Mouse (Mus musculus): ENCODE data around the gene Frmpd1. TPM values are rescaled to one million over a fixed set of nuclear protein-coding genes. Genes with fewer than 3 reads are reported as not detected.

Frmpd1 gene
- polyA plus RNA-seq, 1 experiment, result 4.5 TPM

- TF ChIP-seq CTCF (IDR thresholded peaks at IDR 0.05; ENCODE audit: low read depth, low read length) (no peak), EP300 (IDR thresholded peaks at IDR 0.05; ENCODE audit: insufficient read depth, low read depth, low read length) (no peak), POLR2A (IDR thresholded peaks at IDR 0.05; ENCODE audit: insufficient read depth, low read length) (no peak)
- no peaks in the 10 kb centered on the region; the same call in 1 of the 2 replicates for H3K27me3 ChIP-seq (ENCODE audit: control insufficient read depth, insufficient read depth, low read length, poor library complexity, severe bottlenecking)
- H3K4me3 ChIP-seq (ENCODE audit: low read depth, low read length), result peak overlapping the region; percentile 25
- H3K9ac ChIP-seq (ENCODE audit: low read depth, poor library complexity, severe bottlenecking), result peak overlapping the region; percentile 59
- no peaks in the 10 kb centered on the region for H3K9me3 ChIP-seq (replicated peaks; ENCODE audit: control insufficient read depth, insufficient read depth, low read length, poor library complexity, severe bottlenecking)
- H3K4me1 ChIP-seq (ENCODE audit: control insufficient read depth, insufficient read depth, low read length), result peaks cover 1% of the 10 kb centered on the region
- H3K27ac ChIP-seq (ENCODE audit: insufficient read depth, low read length), result no peak overlapping the region
- H3K36me3 ChIP-seq (ENCODE audit: control insufficient read depth, insufficient read depth, low read length, poor library complexity, severe bottlenecking), result no peaks in the 10 kb centered on the region
Observed at GRCm38 (mm10) chr4:45183818-45184520, 706 bp upstream of the Frmpd1 start.

- H3K36me3 ChIP-seq (ENCODE audit: control insufficient read depth, insufficient read depth, low read length, poor library complexity, severe bottlenecking), result no peaks in the 10 kb centered on the region
- peak overlapping the region; percentile 69 for H3K4me3 ChIP-seq (ENCODE audit: low read depth, low read length)
- H3K27me3 ChIP-seq (ENCODE audit: control insufficient read depth, insufficient read depth, low read length, poor library complexity, severe bottlenecking), result no peaks in the 10 kb centered on the region; the same call in 1 of the 2 replicates
- peak overlapping the region; percentile 59; the same call in 1 of the 2 replicates for H3K9ac ChIP-seq (ENCODE audit: low read depth, poor library complexity, severe bottlenecking)
- no peak overlapping the region for H3K27ac ChIP-seq (ENCODE audit: insufficient read depth, low read length)
- TF ChIP-seq POLR2A (IDR thresholded peaks at IDR 0.05; ENCODE audit: insufficient read depth, low read length), result no peak
- no peak for TF ChIP-seq CTCF (IDR thresholded peaks at IDR 0.05; ENCODE audit: low read depth, low read length)
- no peak for TF ChIP-seq EP300 (IDR thresholded peaks at IDR 0.05; ENCODE audit: insufficient read depth, low read depth, low read length)
- no peaks in the 10 kb centered on the region for H3K4me1 ChIP-seq (ENCODE audit: control insufficient read depth, insufficient read depth, low read length)
- no peaks in the 10 kb centered on the region for H3K9me3 ChIP-seq (replicated peaks; ENCODE audit: control insufficient read depth, insufficient read depth, low read length, poor library complexity, severe bottlenecking)
Observed at GRCm38 (mm10) chr4:45185331-45185669, 625 bp downstream of the Frmpd1 start.

GRCm38 (mm10) chr4:45198296-45198695, 13.6 kb downstream of the Frmpd1 start:
- H3K9me3 ChIP-seq (replicated peaks; ENCODE audit: control insufficient read depth, insufficient read depth, low read length, poor library complexity, severe bottlenecking), result no peaks in the 10 kb centered on the region
- peaks cover 2% of the 10 kb centered on the region for H3K4me1 ChIP-seq (ENCODE audit: control insufficient read depth, insufficient read depth, low read length)
- no peak overlapping the region for H3K4me3 ChIP-seq (ENCODE audit: low read depth, low read length)

GRCm38 (mm10) chr4:45203283-45203682, 18.6 kb downstream of the Frmpd1 start:
- H3K9me3 ChIP-seq (replicated peaks; ENCODE audit: control insufficient read depth, insufficient read depth, low read length, poor library complexity, severe bottlenecking), result no peaks in the 10 kb centered on the region
- no peak overlapping the region for H3K27ac ChIP-seq (ENCODE audit: insufficient read depth, low read length)
- no peaks in the 10 kb centered on the region for H3K27me3 ChIP-seq (ENCODE audit: control insufficient read depth, insufficient read depth, low read length, poor library complexity, severe bottlenecking)
- H3K4me1 ChIP-seq (ENCODE audit: control insufficient read depth, insufficient read depth, low read length), result peaks cover 12% of the 10 kb centered on the region
- H3K9ac ChIP-seq (ENCODE audit: low read depth, poor library complexity, severe bottlenecking), result no peak overlapping the region
- H3K4me3 ChIP-seq (ENCODE audit: low read depth, low read length), result no peak overlapping the region
- TF ChIP-seq POLR2A (IDR thresholded peaks at IDR 0.05; ENCODE audit: insufficient read depth, low read length) (no peak), EP300 (IDR thresholded peaks at IDR 0.05; ENCODE audit: insufficient read depth, low read depth, low read length) (peak; percentile 94), CTCF (IDR thresholded peaks at IDR 0.05; ENCODE audit: low read depth, low read length) (no peak)
- no peaks in the 10 kb centered on the region for H3K36me3 ChIP-seq (ENCODE audit: control insufficient read depth, insufficient read depth, low read length, poor library complexity, severe bottlenecking)

More at GRCm38 (mm10) chr4:45198296-45198695, 13.6 kb downstream of the Frmpd1 start:
- Histone ChIP-seq H3K9ac (ENCODE audit: low read depth, poor library complexity, severe bottlenecking) (no peak overlapping the region), H3K36me3 (ENCODE audit: control insufficient read depth, insufficient read depth, low read length, poor library complexity, severe bottlenecking) (no peaks in the 10 kb centered on the region), H3K27ac (ENCODE audit: insufficient read depth, low read length) (peak overlapping the region; percentile 47; the same call in 1 of the 2 replicates), H3K27me3 (ENCODE audit: control insufficient read depth, insufficient read depth, low read length, poor library complexity, severe bottlenecking) (no peaks in the 10 kb centered on the region)
- TF ChIP-seq CTCF (IDR thresholded peaks at IDR 0.05; ENCODE audit: low read depth, low read length), result no peak
- TF ChIP-seq EP300 (IDR thresholded peaks at IDR 0.05; ENCODE audit: insufficient read depth, low read depth, low read length), result no peak
- TF ChIP-seq POLR2A (IDR thresholded peaks at IDR 0.05; ENCODE audit: insufficient read depth, low read length), result no peak

- Histone ChIP-seq H3K9me3 (replicated peaks; ENCODE audit: control insufficient read depth, insufficient read depth, low read length, poor library complexity, severe bottlenecking) (no peaks in the 10 kb centered on the region), H3K4me1 (ENCODE audit: control insufficient read depth, insufficient read depth, low read length) (peaks cover 12% of the 10 kb centered on the region), H3K36me3 (ENCODE audit: control insufficient read depth, insufficient read depth, low read length, poor library complexity, severe bottlenecking) (no peaks in the 10 kb centered on the region), H3K9ac (ENCODE audit: low read depth, poor library complexity, severe bottlenecking) (no peak overlapping the region), H3K27ac (ENCODE audit: insufficient read depth, low read length) (no peak overlapping the region), H3K4me3 (ENCODE audit: low read depth, low read length) (no peak overlapping the region), H3K27me3 (ENCODE audit: control insufficient read depth, insufficient read depth, low read length, poor library complexity, severe bottlenecking) (no peaks in the 10 kb centered on the region)
- no peak for TF ChIP-seq CTCF (IDR thresholded peaks at IDR 0.05; ENCODE audit: low read depth, low read length)
- no peak for TF ChIP-seq POLR2A (IDR thresholded peaks at IDR 0.05; ENCODE audit: insufficient read depth, low read length)
- no peak for TF ChIP-seq EP300 (IDR thresholded peaks at IDR 0.05; ENCODE audit: insufficient read depth, low read depth, low read length)
Observed at GRCm38 (mm10) chr4:45207444-45207843, 22.8 kb downstream of the Frmpd1 start.

GRCm38 (mm10) chr4:45208832-45209363, 24.2 kb downstream of the Frmpd1 start:
- H3K27me3 ChIP-seq (ENCODE audit: control insufficient read depth, insufficient read depth, low read length, poor library complexity, severe bottlenecking), result no peaks in the 10 kb centered on the region
- no peak overlapping the region for H3K27ac ChIP-seq (ENCODE audit: insufficient read depth, low read length)
- TF ChIP-seq EP300 (IDR thresholded peaks at IDR 0.05; ENCODE audit: insufficient read depth, low read depth, low read length), result no peak
- no peak for TF ChIP-seq CTCF (IDR thresholded peaks at IDR 0.05; ENCODE audit: low read depth, low read length)
- TF ChIP-seq POLR2A (IDR thresholded peaks at IDR 0.05; ENCODE audit: insufficient read depth, low read length), result no peak
- no peak overlapping the region for H3K9ac ChIP-seq (ENCODE audit: low read depth, poor library complexity, severe bottlenecking)
- no peaks in the 10 kb centered on the region for H3K36me3 ChIP-seq (ENCODE audit: control insufficient read depth, insufficient read depth, low read length, poor library complexity, severe bottlenecking)
- no peak overlapping the region for H3K4me3 ChIP-seq (ENCODE audit: low read depth, low read length)
- H3K9me3 ChIP-seq (replicated peaks; ENCODE audit: control insufficient read depth, insufficient read depth, low read length, poor library complexity, severe bottlenecking), result no peaks in the 10 kb centered on the region
- H3K4me1 ChIP-seq (ENCODE audit: control insufficient read depth, insufficient read depth, low read length), result peaks cover 8% of the 10 kb centered on the region

Data from ES-Bruce4 (cell line).